Mouse (Mus musculus) liver, adult (tissue): ENCODE data around the gene Crym.
A peak's percentile ranks its signal among the peaks of the same experiment; 100 is the strongest.

Experiments
- GATA4 ChIP-seq: IDR thresholded peaks from 2 replicates; pipeline ENCODE4 v1.6.1; 2014; ENCODE audit warnings: mild to moderate bottlenecking, low read length; ENCODE audit not compliant: insufficient replicate concordance

Gene Crym

GRCm38 (mm10) chr7:120201771-120202170 is at the start of gene Crym:
Crym (minus strand) TSS chr7:120202111.
- no peak for TF ChIP-seq GATA4

GRCm38 (mm10) chr7:120241092-120241491 is 39.2 kb upstream of the Crym start:
- TF ChIP-seq GATA4, result no peak

GRCm38 (mm10) chr7:120228541-120228940 is 26.6 kb upstream of the Crym start:
- no peak for TF ChIP-seq GATA4

GRCm38 (mm10) chr7:120205989-120206388 is 4.1 kb upstream of the Crym start:
- TF ChIP-seq GATA4, result no peak

GRCm38 (mm10) chr7:120203789-120204188 is 1.9 kb upstream of the Crym start, which contains the start of gene Abca14:
Abca14 (plus strand) TSS chr7:120203961.
- TF ChIP-seq GATA4, result no peak

- no peak for TF ChIP-seq GATA4
Measured at GRCm38 (mm10) chr7:120201231-120201744, 623 bp downstream of the Crym start.

- TF ChIP-seq GATA4, result no peak
Measured at GRCm38 (mm10) chr7:120195207-120195606, 6.7 kb downstream of the Crym start.

GRCm38 (mm10) chr7:120192816-120193215 is 9.1 kb downstream of the Crym start:
- TF ChIP-seq GATA4, result no peak

- no peak for TF ChIP-seq GATA4
Measured at GRCm38 (mm10) chr7:120192207-120192606, 9.7 kb downstream of the Crym start.

GRCm38 (mm10) chr7:120190150-120190665 is 11.7 kb downstream of the Crym start:
- no peak for TF ChIP-seq GATA4

GRCm38 (mm10) chr7:120189369-120190149 is 12.4 kb downstream of the Crym start:
- peak; percentile 85; the same call in 1 of the 2 replicates for TF ChIP-seq GATA4

- TF ChIP-seq GATA4, result no peak
Measured at GRCm38 (mm10) chr7:120188946-120189345, 13.0 kb downstream of the Crym start.

- TF ChIP-seq GATA4, result no peak
Measured at GRCm38 (mm10) chr7:120182891-120183290, 19.0 kb downstream of the Crym start.

GRCm38 (mm10) chr7:120181401-120182230 is 20.3 kb downstream of the Crym start:
- no peak for TF ChIP-seq GATA4

- no peak for TF ChIP-seq GATA4
Measured at GRCm38 (mm10) chr7:120180547-120180946, 21.4 kb downstream of the Crym start.
